Mouse (Mus musculus) MEL (cell line): ENCODE measurements around the gene Dclk1.

Experiments
- CTCF ChIP-seq, 3 experiments: IDR thresholded peaks in 2 of 3; conservative IDR thresholded peaks in 1 of 3; 2 replicates each; pipeline ENCODE4 v1.5.1; 2011 to 2012; ENCODE audit warnings: low read length in 3 of 3, low read depth in 2 of 3, mild to moderate bottlenecking in 2 of 3, improper control_type of control experiment in 1 of 3, inconsistent platforms in 1 of 3, mixed read lengths in 1 of 3, moderate library complexity in 1 of 3; ENCODE audit not compliant: control insufficient read depth in 1 of 3, insufficient read depth in 1 of 3, poor library complexity in 1 of 3, severe bottlenecking in 1 of 3
- EP300 ChIP-seq, 2 experiments: IDR thresholded peaks; 2 replicates each; pipeline ENCODE4 v1.6.1; 2011; ENCODE audit warnings: improper control_type of control experiment in 2 of 2, low read length in 2 of 2, low read depth in 1 of 2, mild to moderate bottlenecking in 1 of 2
- ETS1 ChIP-seq: IDR thresholded peaks from 2 replicates; pipeline ENCODE4 v1.6.1; 2012; ENCODE audit warnings: low read depth, mild to moderate bottlenecking, inconsistent platforms, low read length, improper control_type of control experiment, moderate library complexity
- GABPA ChIP-seq: IDR thresholded peaks from 2 replicates; pipeline ENCODE4 v1.6.1; 2012; ENCODE audit warnings: low read depth, mild to moderate bottlenecking, inconsistent platforms, low read length, improper control_type of control experiment, moderate library complexity
- MAFK ChIP-seq: IDR thresholded peaks from 2 replicates; pipeline ENCODE4 v1.6.1; 2011; ENCODE audit warnings: low read depth, mild to moderate bottlenecking, low read length, improper control_type of control experiment, borderline replicate concordance

DNA sequence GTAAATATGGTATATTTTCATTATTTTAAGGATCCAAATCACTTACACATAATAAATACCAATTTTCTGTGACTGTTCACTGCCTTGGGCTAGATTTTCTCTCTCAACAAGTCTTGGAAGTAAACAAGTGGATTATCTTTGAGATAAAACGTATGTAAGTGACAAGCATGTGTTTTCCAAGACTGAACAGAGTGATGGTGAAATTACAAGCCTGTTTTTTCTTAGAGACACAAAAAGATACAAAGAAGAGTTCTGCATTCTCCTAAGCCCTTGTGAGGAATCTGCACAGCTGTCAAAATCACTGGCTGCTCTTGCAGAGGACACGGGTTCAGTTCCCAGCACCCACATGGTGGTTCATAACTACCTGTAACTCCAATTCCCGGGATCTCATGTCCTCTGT is 151.4 kb downstream of the Dclk1 start:
- TF ChIP-seq CTCF (IDR thresholded peaks at IDR 0.05 in 2 of 3, conservative IDR thresholded peaks at IDR 0.05 in 1 of 3; ENCODE audit: control insufficient read depth in 1 of 3, insufficient read depth in 1 of 3, low read depth in 2 of 3, low read length in 3 of 3, poor library complexity in 1 of 3, severe bottlenecking in 1 of 3) (no peak), ETS1 (no peak), MAFK (no peak), EP300 (IDR thresholded peaks at IDR 0.05; ENCODE audit: low read depth in 1 of 2, low read length in 2 of 2) (no peak), GABPA (no peak)
